Comparison of ENCODE assay signal across 28 mouse cellular contexts in the genomic region with DNA sequence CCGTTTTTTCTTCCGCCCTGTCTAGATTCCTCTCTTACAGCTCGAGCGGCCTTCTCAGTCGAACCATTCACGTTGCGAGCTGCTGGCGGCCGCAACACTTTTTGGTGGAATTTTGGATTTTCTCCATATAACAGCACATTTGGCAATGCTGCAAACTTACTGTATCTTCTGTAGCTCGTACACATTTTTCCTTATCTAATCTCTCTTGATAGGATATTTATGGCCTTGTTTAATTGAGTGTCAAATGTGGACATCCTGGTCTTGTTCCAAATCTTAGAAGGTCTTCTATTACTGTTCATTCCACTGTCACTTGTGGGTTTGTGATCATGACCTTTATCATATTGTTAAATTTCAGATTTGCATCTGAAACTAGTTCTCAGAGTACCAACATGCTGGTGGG.
"Had no signal": no experiment of that assay in that cellular context is flagged by ENCODE, and none has a peak within 500 bp of the region (broad histone marks: within the 10 kb centered on the region; RNA-seq: fewer than 3 reads in every experiment).

No protein-coding gene starts in this region.

- H3K9me3 ChIP-seq: embryonic facial prominence, embryonic 10.5 days; embryonic facial prominence, embryonic 12.5 days; embryonic facial prominence, embryonic 13.5 days; embryonic facial prominence, embryonic 15.5 days; forebrain, embryonic 10.5 days; forebrain, embryonic 12.5 days; forebrain, embryonic 13.5 days; forebrain, embryonic 15.5 days had no signal

- H3K9ac ChIP-seq: embryonic facial prominence, embryonic 12.5 days; embryonic facial prominence, embryonic 13.5 days; embryonic facial prominence, embryonic 15.5 days; forebrain, embryonic 12.5 days; forebrain, embryonic 13.5 days; forebrain, embryonic 15.5 days; forebrain, postnatal 0 days had no signal

- H3K27ac ChIP-seq: embryonic facial prominence, embryonic 10.5 days; embryonic facial prominence, embryonic 12.5 days; embryonic facial prominence, embryonic 13.5 days; embryonic facial prominence, embryonic 15.5 days; forebrain, embryonic 10.5 days; forebrain, embryonic 12.5 days; forebrain, embryonic 13.5 days; forebrain, embryonic 15.5 days; gastrocnemius, adult 2 months; heart, adult 2 months had no signal

- H3K36me3 ChIP-seq: embryonic facial prominence, embryonic 10.5 days; embryonic facial prominence, embryonic 12.5 days; embryonic facial prominence, embryonic 13.5 days; embryonic facial prominence, embryonic 15.5 days; forebrain, embryonic 10.5 days; forebrain, embryonic 12.5 days; forebrain, embryonic 15.5 days had no signal

- H3K27me3 ChIP-seq: embryonic facial prominence, embryonic 12.5 days; embryonic facial prominence, embryonic 13.5 days; embryonic facial prominence, embryonic 15.5 days; forebrain, embryonic 12.5 days; forebrain, embryonic 13.5 days; forebrain, embryonic 15.5 days had no signal

- ATAC-seq: forebrain, embryonic 13.5 days; forebrain, embryonic 14.5 days; forebrain, embryonic 15.5 days; forebrain, embryonic 16.5 days; forebrain, postnatal 0 days had no signal

- H3K4me2 ChIP-seq: embryonic facial prominence, embryonic 12.5 days; embryonic facial prominence, embryonic 13.5 days; embryonic facial prominence, embryonic 15.5 days; forebrain, embryonic 12.5 days; forebrain, embryonic 13.5 days; forebrain, embryonic 15.5 days had no signal

- H3K4me3 ChIP-seq: embryonic facial prominence, embryonic 10.5 days; embryonic facial prominence, embryonic 12.5 days; embryonic facial prominence, embryonic 13.5 days; embryonic facial prominence, embryonic 15.5 days; erythroblast, embryonic 14.5 days; forebrain, embryonic 10.5 days; forebrain, embryonic 12.5 days; forebrain, embryonic 13.5 days; forebrain, embryonic 15.5 days; gastrocnemius, adult 2 months; heart, adult 2 months had no signal

- DNase-seq: cerebellum, adult 2 months; cerebellum, adult 8-10 months; cerebellum, adult 9-10 months; cerebellum, adult 9-11 months; cerebellum, postnatal 10 days; cerebellum, postnatal 14 days; cerebellum, postnatal 25 days; cerebellum, postnatal 36 days; embryo, embryonic 11 days; forebrain, postnatal 0 days; gastrocnemius, adult 2 months; gastrocnemius, postnatal 10 days; gastrocnemius, postnatal 14 days; gastrocnemius, postnatal 25 days; gastrocnemius, postnatal 36 days; heart, adult 11 months; heart, adult 2 months had no signal

- H3K4me1 ChIP-seq: embryonic facial prominence, embryonic 10.5 days; embryonic facial prominence, embryonic 12.5 days; embryonic facial prominence, embryonic 13.5 days; embryonic facial prominence, embryonic 15.5 days; forebrain, embryonic 10.5 days; forebrain, embryonic 12.5 days; forebrain, embryonic 13.5 days; forebrain, embryonic 15.5 days had no signal
